Mouse (Mus musculus) C2C12 (cell line): Measurements from ENCODE around the gene Aff3.

Experiments used
- CTCF ChIP-seq: IDR thresholded peaks from one replicate; pipeline ENCODE4 v1.5.1; 2011; ENCODE audit not compliant: control insufficient read depth, insufficient read depth, insufficient read length
- MYOD1 ChIP-seq: IDR thresholded peaks from one replicate; pipeline ENCODE4 v1.6.1; 2011; ENCODE audit warnings: low read depth; ENCODE audit not compliant: control insufficient read depth, insufficient read length

- TF ChIP-seq CTCF (no peak), MYOD1 (no peak)
Measured at GRCm38 (mm10) chr1:38318614-38319013, 346.1 kb downstream of the Aff3 start.
